Mouse (Mus musculus): ENCODE measurements around the gene Cyp26c1.

DNA sequence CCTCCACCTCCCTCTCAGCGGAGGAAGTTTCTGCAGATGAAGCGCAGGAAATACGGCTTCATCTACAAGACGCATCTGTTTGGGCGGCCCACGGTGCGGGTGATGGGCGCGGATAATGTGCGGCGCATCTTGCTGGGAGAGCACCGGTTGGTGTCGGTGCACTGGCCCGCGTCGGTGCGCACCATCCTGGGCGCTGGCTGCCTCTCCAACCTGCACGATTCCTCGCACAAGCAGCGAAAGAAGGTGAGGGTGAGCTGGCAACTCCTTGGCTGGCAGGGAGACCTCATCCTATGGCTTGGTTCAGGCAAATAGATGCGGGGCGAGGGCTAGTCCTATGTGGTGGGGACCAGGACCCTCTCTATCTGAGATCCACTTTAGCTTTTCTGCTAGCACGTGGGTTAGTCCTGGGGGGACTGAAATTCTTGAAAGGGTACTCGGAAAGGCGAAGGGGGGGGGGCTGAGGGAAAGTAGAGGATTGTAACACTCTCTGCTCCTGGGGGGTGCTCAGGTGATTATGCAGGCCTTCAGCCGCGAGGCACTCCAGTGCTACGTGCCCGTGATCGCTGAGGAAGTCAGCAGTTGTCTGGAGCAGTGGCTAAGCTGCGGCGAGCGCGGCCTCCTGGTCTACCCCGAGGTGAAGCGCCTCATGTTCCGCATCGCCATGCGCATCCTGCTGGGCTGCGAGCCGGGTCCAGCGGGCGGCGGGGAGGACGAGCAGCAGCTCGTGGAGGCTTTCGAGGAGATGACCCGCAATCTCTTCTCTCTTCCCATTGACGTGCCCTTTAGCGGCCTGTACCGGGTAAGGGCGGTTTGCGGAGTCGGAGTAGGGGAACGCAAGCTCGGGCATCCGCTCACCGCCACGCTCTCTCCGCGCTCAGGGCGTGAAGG is 13.1 kb downstream of the Cyp26c1 start:
- TF ChIP-seq CTCF (IDR thresholded peaks at IDR 0.05; ENCODE audit: borderline replicate concordance, insufficient read depth, low read depth, low read length) (no peak), POLR2A (IDR thresholded peaks at IDR 0.05; ENCODE audit: borderline replicate concordance, insufficient read depth, low read length) (no peak)

All from cerebellum, adult 2 months (tissue).